Mouse (Mus musculus): ENCODE measurements around the gene Chit1.

GRCm38 (mm10) chr1:134105043-134105763 lies 5.8 kb upstream of the Chit1 start:
- TF ChIP-seq CTCF (IDR thresholded peaks at IDR 0.05 in 2 of 3, conservative IDR thresholded peaks at IDR 0.05 in 1 of 3; ENCODE audit: control insufficient read depth in 1 of 3, insufficient read depth in 1 of 3, low read depth in 2 of 3, low read length in 3 of 3, poor library complexity in 1 of 3, severe bottlenecking in 1 of 3) (no peak), ZMIZ1 (IDR thresholded peaks at IDR 0.05; ENCODE audit: low read depth, low read length) (no peak), SMC3 (IDR thresholded peaks at IDR 0.05; ENCODE audit: low read depth, low read length) (no peak), POLR2A (IDR thresholded peaks at IDR 0.05; ENCODE audit: control insufficient read depth in 1 of 2, insufficient read depth in 1 of 2, low read depth in 1 of 2, low read length in 2 of 2, poor library complexity in 1 of 2) (no peak)

Data from MEL (cell line).